Mouse (Mus musculus) lung, adult 18-20 months (tissue): ENCODE measurements around the gene Gprc5a.

ENCODE experiments used
- DNase-seq, 2 experiments: peaks; one replicate each; pipeline ENCODE4 v3.0.0; 2022; ENCODE audit warnings: mixed read lengths in 2 of 2

Gene Gprc5a

DNA sequence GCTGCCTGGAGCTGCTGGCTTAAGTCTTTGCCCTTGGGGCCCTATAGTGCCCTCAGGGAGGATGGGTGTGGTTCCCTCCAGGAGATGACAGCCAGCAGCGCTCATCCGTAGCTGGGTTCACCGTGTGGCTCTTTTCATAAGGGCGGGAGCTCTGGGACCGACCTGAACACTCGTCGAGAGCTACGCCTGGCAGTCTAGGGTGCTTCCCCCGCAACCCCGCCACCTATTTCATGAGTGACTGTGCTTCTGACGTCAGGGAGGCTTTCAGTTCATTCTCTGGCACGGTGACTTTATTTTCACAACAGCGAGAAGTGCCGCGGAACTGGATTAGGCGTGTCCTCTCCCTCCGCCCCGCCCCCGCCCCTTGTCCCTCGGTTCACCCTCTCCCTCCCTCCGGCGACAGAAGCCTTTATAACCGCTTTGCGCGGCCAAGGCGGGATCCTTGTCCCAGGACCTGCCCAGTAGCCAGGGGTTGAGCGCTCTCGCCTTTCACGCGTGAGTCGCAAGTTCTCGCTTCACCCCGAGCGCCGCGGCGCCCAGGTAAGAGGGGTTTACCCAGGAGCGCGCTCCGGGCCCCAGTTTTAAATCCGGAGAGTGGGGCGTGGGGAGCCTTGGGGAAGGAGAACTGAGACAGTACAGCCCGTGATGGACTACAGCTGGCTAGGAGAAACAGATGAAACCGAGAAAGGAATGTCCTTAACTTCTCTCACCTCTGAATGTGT is at the start of gene Gprc5a:
Gene Gprc5a, plus strand, starts transcription at position 416 of the 722 bp plus-strand sequence.
- peak; percentile 88 to 93 for DNase-seq

DNA sequence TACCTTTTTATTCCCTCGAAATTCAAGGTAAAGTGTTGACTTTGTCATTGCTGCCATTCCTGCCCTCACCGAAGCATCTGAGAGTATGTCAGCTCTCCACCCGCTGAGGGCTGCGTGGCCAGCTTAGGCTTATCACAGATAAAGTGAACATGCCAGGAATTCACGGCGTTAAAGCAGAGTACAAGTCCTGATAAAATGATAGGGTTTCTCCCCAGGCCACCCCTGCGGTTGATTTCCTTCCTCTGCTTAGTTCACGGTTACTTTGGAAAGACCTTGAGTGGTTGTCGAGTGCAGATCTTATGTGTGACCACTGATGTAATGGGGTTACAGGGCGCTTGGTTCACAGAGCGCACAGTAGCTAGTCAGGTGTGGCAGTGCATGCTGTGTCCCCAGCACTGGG is 48.2 kb upstream of the Gprc5a start:
- peak; percentile 65 to 78 for DNase-seq

DNA sequence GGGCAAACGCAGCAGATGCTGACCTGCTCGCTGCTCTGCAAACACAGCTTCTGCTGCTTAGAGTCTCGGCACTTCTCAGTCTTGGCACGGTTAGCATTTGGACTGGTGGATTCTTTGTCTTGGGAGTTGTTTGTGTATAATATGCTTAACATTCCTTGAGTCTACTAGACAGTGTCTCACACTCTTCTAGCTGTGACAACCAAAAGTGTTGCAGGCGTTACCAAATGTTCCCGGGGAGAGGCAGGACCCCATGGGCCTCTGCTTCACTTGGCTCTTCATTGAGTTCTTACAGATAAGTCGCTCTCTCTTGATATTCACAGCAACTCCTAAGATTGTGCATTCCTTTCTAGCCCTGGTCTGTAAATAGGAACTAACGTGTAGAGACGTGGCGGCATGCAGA is 45.9 kb upstream of the Gprc5a start:
- DNase-seq: peak; percentile 42 to 49

DNA sequence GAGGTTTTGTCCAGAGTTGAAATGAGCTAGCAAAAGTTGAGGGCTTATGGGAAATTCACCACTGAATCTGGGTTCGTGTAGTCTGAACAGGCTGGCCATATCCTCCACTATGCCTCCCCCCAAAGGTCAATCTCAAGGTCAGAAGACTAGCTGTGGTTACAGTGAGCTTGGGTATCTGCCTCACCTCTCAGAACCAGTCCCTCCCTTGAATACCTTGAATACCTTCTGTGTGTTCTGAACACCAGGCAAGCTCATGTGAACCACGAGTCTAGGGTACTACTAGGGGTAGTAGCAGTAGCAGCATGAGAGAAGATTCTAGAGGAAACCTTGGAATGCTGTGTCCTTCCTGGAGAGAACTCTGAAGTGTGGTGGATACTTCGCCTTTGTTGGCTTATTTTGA is 43.8 kb upstream of the Gprc5a start:
- no peak for DNase-seq

DNA sequence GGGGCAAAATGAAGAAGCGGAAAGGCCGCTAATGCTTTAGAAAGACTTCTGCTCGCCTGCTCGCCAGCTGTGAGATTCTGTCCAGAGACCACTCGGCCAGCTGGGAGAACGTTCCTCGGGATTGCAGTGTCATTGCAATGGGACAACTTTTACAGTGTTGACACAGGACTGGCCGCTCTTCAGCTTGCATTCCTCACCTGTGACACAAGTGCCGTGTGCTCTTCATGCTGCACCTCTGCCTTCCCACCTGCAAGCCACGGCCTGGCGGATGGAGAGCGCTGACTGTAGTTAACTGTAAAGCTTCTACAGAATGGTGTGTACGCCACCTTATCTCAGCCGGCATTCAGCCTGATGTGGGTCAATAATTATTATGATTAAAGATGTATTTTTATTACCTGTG is 42.1 kb upstream of the Gprc5a start:
- DNase-seq: peak; percentile 37 to 51

DNA sequence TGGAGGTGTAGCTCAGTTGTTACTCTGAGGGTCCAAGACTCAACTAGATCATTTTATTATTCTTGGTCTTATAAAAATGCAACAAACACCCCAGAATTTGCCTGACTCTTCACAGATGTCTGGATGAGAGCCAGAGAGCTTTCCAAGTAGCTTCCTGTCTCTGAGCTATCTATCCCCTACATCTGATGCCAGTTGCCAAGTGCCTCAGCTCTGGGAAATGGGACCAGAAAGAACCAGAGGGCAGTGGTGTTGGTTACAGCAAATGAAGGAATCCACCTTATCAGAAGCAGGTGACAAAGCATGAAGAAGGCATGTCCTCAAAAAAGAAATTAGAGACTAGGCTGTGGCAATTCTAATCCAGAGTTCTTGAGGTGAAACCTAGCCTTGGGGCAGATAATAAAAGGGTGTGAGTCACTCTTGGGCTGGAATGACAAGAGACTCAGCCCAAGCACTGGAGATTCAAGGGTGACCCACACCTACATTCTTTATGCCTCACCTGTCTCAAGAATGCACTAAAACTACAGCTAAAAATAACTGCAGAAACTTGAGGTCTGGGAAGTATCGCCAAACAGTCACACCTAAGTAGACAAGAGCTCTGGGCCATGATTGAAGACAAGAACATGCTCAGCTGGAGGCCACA is 40.5 kb upstream of the Gprc5a start:
- peak; percentile 61 to 78 for DNase-seq

DNA sequence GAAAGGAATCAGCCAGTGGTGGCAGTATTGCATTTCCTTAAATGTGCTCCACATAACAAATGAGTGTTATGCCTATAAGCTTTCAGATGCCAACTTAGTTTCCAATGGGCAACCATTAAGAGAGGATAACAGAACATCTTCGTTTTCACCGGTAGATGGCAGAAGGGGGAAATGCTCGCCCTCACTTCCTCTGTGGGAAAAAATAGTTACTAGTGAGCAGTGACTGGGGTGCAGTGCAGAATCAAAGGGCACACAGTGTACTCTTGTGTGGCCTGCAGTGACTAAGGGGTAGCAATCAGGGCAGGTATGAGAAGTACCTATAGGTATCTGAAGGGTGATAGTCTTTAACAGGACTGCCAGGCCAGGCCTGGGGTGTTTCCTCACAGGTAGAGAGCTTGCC is 39.2 kb upstream of the Gprc5a start:
- peak; percentile 49 to 73 for DNase-seq

DNA sequence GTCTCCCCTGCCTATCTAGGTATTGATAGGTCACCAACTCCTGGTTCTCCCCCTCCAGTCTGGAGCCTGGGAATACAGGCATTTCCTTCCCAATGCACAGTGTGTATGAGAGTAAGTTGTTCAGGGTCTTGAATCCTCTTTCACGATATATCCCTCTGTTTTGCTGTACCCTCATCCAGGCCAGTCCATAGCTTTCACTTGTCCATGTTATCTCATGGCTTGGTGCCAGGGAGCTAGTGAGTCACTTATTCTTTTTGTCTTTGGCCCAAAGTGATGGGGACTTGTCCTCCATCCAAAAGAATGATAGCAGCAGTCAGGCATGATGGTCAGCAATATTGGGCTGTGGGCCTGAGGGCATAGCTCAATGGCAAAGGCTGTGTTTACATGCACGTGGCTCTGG is 38.7 kb upstream of the Gprc5a start:
- no peak for DNase-seq

DNA sequence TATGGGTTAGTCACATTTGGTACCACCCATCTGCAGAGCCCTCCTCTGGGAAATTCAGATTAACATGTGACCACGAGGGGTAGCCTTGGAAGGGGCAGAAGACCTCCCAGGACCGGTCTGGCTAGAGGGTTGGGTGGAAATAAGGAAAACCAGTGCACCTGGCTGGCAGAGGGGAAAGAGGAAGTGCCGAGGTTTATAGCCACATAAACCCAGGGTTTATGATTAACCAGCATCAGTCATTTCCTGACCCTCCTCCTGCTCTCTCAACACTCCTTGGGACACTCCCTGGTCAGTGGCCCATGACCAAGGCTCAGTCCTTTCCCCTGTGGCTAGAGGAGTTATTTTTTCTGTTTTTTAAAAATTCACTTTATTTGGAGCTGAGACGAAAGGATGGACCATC is 36.2 kb upstream of the Gprc5a start:
- peak; percentile 47 to 62 for DNase-seq

DNA sequence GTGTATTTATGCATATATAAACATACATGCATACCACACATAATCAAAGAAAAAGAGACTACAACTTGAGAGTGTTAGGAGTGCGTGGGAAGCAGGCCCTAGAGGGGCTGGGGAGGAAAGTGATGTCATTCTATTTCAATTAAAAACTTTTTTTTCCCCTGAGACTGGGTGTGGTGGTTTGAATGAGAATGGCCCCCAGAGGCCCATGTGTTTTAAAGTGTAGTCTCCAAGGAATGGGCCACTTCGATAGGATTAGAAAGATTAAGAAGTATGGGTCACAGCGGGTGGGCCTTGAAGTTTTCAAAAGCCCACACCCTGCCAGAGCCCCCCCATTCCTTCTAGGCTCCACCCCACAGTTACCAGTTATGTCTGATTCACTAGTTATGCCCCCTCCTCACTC is 26.8 kb upstream of the Gprc5a start:
- no peak for DNase-seq

DNA sequence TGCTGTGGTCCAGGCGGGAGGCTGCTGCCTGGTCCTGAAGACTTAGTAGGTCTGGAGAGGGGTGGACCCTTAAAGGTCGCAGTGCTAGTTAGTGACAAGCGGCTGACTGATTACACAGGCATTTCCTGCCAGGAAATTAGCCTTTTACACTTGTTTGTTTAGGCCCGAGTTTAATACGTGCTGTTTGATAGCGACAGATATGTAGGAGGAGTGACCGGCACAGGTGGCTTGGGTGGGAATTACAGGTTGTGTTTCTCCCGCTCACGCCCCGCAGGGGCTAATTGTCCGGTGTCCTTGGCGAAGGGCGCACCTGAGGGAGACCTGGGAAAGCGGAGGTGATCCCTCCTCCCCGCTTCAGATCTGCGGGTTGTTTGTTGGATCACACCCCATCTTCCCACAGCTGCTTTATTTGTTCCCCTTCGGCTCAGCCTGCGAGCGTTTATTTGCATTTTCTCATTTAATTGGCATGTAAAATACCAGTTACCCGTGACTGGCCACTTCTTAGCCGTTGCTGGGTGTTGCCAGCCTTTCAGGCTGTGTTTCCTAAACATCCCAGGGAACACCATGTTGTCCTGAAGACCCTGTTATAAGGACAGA is 25.1 kb upstream of the Gprc5a start:
- peak in 1 of 2 experiments; percentile 47 for DNase-seq

DNA sequence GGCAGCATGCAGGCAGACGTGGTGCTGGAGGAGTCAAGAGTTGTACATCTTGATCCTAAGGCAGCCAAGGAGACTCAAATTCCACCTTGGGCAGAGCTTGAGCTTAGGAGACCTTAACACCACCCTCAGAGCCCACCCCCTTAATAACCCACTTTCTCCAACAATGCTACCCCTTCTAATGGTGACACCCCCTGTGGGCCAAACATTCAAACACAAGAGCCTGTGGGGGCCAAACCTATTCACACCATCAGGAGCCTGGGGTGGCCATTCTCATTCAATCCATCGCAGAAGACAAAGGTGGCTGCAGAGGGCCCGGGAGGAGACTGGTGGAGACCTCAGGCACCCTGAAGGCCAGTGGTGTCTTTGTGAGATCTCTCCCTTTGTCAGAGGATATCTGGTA is 23.5 kb upstream of the Gprc5a start:
- DNase-seq: no peak

DNA sequence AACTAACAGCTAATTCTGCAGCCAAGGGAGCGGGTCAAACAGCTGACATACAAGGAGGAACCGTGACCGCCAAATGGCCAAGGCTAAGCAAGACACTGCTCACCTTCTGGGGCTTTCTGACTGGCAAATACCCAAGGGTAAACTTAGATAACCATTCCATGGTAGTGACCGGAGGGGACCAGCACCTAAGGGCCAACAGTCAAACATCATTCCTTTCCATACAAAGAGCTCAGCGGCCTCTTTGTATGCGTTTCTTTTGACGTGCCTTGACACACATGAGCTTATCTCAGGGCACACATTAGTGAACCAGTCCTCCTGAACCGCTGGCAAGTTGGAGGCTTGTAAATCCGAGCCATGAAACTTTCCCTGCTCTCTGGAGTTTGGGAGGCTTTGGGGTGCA is 18.2 kb upstream of the Gprc5a start:
- DNase-seq: no peak

DNA sequence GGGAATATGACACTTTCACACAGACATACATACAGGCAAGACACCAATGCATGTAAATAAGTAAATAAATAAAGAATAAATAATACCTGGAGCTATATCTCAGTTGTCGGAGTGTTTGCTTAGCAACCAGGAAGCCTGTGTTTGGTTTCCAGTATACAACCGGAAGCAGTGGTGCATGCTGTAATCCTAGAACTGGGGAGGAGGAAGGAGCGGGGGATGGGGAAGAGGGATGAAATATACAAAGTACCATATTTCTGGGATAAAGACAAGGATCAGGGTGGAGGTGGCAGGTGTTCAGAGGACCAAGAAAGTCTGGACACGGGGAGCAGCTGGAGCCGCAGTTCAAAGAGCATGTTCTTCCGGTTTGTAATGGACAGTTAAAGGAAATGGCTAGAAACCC is 16.9 kb upstream of the Gprc5a start:
- DNase-seq: no peak

DNA sequence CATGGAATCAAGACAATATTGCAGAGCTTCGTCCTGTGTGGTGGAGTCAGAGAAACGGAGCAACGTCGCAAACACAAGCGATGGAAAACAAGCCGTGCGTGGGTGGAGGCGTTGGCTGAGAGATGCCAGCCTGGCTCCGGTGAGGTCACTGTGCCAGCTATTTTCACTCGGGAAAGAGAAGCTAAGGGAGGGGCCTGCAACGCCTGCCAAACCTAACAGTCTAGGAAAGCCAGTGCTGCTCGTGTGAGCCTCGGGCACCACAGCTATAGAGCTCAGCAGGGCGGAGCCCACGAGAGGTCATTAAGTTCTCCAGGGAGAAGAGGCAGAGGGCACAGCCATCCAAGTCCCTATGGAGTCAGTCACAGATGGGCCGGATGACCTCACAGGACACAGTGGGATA is 16.5 kb upstream of the Gprc5a start:
- peak; percentile 82 to 87 for DNase-seq

DNA sequence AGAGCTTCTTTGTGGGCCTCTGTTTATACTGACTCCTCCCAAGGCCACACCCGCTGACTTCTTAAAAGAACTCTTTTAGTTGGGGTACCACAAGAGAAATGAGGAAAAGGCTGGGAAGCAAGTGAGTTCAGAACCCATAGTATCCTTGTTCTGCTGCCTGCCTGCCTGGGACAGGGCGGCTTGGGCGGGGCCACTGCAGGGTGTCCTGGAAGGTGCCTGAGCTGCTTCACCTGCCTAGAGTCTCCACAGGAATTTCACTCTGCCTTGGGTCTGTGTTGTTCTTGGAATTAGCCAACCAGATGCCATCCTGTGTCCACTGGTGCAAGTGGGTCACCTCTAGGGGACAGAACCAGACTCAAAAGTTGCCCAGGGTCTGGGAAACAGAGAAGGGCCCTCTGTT is 11.7 kb upstream of the Gprc5a start:
- no peak for DNase-seq

DNA sequence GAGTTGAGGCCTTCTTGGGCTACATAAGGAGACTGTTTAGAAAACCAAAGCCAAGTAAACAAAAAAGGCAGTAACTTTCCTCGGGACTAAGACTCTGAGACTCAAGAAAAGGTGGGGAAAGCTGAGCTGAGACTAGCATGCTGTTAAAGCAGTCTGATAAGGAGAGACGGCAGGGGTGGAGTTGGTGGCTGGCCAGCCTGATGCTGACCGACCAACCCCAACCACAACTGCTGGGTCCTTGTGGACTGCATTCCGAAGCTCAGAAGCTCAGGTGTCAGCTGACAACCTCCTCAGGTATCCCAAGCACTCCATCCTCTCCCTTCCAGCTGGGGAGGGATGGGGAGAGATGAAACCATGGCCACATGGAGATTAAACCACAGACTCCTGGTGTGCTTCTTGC is 9.6 kb upstream of the Gprc5a start:
- DNase-seq: peak; percentile 43 to 53

DNA sequence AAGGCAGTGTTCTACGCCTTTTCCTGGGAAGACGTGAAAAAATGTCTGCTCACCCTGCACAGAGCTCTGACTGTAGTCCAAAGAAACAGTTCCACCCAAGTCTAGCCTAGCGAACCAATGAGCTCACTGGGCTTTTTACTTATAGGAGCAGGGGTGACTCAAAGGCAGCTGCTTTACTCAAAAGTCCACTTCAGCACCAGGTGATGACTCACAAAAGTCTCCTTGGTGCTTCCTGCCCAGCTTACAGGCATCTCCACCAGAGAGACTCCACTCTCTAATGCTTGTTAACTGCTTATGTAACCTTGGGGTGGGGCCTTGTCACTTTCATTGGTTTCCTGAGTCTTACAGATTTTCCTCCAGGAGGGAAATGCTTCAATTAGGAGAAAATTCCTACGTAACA is 4.7 kb upstream of the Gprc5a start:
- DNase-seq: no peak

DNA sequence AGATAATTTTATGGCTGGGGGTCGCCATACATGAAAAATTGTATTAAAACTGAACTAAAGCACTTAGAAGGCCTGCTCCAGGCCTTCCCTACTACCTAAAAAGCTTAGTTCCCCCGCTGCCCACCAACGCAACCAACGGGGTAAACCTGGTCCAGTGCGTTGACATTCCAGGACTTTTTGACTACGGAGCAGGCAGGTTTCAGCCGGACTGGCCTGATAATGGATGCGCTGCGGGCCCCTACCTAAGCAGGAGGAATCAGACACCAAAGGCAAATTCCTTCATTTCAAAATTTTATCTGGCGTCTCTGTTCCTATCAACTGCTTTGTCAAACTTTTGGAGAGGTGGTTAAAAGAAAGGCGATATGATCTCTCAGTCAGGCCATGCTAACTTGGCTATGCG is 830 bp upstream of the Gprc5a start:
- no peak for DNase-seq

DNA sequence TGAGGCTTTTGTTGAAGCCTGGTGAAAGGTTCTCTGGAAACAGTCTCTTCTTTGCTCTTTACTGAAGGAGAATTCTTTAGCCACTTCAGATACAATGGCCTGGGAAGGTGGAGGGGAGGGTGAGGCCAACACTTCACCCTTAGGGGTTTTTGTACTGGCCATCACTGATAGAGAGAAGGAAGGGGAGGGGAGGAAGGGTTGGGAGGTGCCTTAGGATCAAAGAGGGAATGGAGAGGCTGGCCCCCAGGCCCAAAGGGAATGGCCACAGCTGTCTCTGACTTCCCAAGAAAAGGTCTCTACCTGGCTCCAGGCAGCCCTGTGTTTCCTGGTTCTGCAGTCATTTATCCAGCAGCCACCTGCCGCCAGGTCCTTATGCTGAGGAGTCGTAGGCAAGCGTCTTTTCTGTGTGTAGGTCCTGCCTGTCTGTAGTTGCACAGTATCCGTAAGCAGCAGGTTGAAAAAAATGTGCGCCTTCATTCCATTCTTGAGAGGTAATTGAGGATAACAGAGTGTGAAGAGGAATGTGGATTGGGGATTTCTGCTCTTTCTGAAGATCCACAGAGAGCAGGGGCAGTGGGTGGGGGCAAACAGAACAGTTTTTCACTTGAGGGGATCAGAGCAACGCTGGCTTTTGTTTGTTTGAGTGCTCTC is 1.5 kb downstream of the Gprc5a start:
- DNase-seq: peak; percentile 69 to 78

DNA sequence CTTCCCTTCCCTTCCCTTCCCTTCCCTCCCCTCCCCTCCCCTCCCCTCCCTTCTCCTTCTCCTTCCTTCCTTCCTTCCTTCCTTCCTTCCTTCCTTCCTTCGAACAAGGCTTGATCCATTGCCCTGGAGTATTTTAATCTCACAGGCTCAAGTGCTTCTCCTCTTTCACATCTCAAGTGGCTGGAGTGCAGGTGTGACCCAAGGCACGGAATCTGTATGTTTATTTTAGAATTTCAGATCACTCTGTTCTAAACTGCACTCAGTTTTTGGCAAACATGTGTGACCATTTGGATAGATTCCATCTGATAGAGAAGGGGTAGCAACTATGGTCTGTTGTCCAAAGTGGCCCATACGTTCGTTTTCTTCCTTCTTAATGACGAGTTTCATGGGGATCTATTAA is 2.8 kb downstream of the Gprc5a start:
- DNase-seq: peak; percentile 73 to 87

DNA sequence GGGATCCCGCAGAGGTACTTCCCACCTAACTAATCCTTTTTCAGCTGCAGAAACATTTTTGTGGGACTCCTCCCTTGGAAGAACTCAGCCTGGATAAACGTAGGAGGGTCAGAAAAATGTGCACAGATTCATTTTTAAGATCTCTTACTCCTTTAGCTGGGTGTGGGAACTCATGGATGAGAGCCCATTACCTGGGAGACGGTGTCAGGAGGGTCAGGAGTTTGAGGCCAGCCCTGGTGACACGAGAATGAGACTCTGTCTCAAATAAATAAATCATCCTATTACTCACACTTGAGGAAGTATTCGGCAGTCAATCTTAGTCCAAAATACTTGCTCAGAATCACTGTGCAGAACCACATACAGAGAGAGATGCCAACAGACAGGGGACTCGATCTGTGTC is 4.4 kb downstream of the Gprc5a start:
- DNase-seq: no peak

DNA sequence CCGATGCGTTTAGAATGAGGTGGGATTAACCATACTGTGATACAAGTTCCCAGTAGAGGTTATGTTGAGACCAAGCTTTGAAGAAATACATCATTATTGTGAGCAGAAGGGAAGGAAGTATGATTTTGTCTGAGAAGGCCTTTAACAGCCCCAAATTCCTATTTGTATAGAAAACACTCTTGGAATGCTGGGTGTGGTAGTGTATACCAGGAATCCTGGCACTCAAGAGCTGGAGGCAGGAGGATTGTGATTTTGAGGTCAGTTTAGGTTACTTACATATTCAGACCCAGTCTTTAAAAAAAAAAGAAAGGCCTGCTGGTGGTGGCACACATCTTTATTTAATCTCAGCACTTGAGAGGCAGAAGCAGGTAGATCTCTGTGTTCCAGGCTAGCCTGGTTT is 4.9 kb downstream of the Gprc5a start:
- no peak for DNase-seq

DNA sequence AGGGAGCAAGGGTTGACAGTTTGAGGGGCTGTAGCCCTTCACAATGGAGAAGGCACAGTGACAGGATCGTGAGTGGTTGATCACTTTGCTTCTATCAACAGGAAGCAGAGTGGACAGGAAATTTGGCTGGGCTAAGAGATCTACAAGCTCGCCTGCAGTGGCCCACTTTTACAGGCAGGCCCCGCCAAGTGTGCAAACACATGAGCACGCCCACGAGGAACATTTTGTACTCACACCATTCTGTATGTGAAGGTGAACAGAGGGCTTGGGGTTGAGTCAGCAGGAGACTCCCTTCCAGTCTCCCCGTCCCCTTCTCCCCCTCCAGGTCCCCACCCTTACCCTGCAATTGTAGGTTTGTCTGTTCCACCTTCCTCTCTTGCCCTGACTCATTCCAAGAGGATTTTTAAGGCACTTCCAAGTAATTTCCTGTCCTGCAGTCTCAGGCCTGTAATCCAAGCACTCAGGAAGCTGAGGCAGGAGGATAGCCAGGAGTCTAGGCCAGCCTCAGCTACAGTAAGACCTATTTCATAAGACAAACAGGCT is 9.0 kb downstream of the Gprc5a start:
- peak; percentile 51 to 75 for DNase-seq
